Mouse (Mus musculus): ENCODE measurements around the gene Phf7.

The Phf7 gene

DNA sequence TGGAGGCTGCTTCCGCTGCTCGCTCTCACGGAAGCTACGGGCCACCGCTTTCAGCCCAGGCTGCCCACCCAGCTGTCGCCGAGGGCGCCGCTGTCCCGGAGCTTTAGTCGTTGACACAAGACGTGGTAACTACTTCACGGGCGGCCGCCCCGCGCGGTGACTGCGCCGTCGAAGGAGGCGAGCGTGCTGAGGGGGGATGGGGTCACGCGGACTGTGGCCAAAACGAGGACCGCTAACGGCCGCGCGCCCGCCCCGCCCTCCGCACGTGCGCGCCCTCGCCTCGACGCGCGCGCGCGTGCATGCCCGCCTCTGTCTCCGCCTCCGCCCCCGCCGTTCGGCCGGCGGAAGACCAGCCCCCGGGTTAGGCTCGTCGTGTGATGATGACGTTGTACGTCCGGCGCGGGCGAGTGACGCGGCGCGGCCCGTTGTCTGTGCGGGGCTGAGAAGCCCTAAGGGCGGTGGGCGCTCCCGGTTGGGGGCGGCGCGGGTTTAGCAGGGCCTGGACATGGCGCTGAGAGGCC, at the start of gene Phf7, which contains the start of gene Bap1:
Phf7 (minus strand) TSS at position 234 of the 521 bp plus-strand sequence.
Bap1 (plus strand) TSS at position 367 of the 521 bp plus-strand sequence.
- peak; percentile 94 for DNase-seq

DNA sequence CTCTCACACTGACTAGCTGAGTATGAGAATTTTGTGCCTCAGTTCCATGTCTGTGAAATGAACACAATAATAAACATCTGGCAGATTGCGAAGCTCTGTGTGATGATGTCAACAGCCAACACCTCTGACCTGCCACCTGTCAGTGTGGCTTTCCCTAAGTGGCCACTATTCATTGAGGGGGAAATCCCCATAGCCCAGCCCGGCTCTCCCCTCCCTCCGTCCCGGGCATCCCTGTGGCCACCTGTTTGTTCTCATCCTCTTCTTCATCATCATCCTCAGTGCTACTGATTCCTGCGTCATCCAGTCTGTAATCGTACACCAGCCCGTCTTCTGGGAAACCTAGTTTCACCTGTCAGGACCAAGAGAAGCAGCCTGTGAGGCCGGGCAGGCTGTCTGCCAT, 34.6 kb upstream of the Phf7 start:
- DNase-seq = no peak

DNA sequence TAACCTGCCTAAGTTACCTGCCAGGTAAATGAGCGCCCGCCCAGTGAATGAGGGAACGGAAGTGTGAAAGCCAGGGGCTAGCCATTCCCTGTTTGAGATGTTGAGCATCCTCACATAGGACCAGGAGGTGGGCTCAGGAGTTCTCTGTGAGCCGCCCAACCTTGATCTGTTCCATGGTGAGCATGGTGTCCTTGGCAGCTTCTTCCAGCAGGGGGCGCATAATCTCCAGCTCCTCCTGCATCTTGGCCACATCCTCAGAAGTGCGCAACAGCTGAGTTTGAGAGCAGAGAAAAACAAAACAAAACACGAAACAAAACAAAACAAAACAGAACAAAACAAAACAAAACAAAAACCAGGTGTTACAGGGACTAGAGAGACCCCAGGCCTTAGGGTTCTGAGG, 21.0 kb upstream of the Phf7 start:
- DNase-seq = peak; percentile 48

DNA sequence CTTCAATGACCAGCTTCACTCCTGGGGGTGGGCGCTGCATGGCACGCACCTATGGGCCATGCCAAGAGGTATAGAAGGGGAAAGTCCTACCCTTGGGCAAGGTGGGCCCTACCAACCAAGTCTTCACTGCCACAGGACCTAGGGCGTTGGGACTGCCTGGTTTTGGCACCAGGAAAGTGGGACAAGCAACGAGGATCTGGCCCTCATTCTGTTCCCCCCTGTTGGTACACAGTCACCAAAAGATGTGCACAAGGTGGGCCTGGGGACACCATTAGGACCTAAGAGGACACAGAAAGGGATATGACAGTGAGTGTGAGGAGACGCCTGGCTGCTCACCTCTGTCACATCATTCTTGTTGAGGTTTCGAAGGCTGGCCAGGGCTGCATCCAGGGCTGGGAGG, 20.0 kb upstream of the Phf7 start:
- no peak for DNase-seq

DNA sequence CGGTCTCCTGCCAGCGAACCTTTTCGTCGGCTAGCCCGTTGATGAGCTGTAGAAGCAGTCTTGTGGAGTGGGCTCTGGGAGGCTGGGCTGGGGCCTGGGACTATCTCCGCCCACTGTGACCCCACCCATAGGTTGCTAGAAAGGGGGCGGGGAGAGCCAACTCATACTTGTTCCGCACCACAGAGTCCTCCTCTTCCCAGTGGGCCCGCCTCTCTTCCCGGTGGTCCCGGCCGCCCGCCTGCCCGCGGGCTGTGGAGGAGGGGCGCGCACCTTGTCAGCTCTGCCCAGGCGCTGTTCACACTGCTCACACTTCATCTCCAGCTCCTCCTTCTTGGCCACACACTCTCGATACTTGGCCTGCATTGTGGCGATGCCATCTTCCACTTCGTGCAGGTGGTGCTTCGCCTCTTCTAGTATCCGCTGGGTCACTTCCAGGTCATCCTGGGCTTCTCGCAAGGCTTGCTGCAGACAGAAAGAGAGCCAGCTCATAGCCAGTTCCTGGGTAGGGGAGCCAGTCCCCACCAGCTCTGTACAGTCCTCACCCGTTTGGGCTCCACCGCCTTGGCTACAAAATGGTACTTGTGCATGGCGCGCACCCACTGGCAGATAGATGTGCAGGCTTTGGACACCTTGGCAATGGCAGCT, 18.5 kb upstream of the Phf7 start:
- no peak for DNase-seq

DNA sequence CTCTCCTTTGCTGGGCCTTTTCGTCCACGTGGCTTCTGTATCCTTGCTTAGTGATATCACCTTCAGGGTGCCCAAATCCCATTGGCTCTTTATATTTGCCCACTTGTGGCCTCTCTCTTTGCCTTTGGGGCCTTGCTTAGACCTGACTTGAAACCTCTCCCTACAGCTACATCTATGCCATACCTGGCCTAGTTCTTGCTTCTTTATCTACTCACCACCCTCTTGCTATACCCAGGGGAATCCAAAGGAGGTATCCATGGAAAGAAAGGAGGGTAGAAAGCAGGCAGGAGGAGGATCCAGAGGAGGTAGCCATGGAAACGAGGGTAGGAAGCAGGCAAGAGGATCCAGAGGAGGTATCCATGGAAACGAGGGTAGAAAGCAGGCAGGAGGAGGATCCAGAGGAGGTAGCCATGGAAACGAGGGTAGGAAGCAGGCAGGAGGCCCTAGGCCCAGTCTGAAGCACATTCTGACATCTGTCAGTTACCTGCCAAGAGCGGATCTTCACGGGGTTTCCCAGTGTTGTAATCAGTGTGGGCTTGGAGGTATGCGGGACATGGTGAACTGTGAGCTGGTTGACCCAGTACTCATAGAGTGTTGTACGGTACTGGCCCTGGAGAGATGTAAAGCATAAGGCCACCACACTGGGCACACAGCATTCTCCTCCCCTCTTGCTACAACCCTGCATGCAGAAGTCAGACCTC, 17.3 kb upstream of the Phf7 start:
- no peak for DNase-seq

DNA sequence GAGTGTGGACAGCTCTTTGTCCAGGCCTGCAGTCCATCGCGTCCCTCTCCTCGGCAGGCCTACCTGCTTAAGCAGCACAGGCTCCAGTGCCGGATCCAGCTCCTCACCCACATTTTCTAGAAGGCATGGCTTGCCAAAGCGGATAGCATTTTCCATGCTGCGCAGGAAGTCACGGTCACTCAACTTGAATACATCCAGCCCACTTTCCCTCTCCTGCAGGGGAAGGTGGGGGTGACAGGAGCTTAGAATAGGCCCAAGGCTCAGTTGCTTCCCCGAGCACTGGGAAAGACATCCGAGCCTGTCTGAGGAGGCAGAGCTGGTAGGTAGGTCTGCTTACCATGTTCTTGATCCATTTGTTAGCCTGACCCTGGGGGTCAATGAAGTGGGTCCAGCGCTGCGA, 16.5 kb upstream of the Phf7 start:
- no peak for DNase-seq

DNA sequence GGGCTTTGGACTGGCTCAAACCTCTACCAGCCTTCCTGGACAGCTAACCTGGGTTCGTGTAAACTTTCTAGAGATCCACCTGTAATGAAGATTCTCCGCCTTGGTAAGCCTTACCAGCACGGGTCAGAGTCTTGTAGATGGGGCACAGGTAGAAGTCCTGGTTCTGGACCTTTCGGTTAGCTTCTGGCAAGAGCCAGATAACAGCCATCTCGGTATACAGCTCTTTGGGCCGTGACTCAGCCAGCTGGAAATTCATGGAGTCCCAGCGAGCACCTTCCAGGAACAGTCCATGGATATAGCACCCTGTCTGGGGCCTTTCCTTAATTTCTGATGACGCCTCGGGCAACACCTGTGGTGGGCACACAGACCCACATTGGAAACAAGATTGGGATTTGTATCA, 9.8 kb upstream of the Phf7 start:
- DNase-seq = no peak

DNA sequence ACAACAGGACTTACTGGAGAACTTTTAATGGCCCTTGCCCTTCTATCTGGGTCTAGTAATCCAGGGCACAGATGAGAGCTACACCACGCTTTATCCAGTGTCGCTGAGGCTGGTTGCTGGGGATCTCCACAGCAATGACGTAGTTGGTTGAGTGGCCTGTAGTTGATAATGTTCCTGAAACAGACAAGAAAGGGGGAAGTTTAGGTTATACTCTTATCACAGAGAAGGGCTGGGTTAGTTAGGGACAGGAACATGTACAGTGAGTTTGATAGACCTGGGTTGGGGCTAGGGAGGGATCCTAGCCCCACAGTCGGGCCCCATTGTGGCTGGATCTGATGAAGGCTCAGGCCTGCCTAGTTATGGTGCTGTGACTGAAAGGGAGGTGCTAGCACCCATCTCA, 9.3 kb upstream of the Phf7 start:
- no peak for DNase-seq

DNA sequence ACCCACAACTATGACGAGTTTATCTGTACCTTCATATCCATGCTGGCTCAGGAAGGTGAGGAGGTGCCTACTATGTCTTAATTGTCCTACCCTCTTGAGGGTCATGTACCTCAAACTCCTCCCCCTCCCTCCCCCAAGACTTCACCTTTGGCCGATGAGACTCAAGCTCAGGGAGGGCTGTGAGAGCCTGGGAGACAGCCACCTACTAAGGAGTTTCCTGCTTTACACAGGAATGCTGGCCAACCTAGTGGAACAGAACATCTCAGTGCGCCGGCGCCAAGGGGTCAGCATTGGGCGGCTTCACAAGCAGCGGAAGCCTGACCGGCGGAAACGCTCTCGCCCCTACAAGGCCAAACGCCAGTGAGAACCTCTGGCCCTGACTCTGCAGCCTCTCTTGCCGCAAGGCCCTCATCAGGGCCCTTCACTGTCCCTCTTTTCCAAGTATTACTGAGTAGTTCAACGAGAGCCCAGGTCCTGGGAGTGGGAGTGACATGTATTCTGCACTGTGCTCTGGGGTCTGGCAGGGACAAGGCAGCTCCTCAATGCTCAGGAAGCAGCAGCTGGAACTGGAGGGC, 7.4 kb upstream of the Phf7 start:
- DNase-seq = no peak

DNA sequence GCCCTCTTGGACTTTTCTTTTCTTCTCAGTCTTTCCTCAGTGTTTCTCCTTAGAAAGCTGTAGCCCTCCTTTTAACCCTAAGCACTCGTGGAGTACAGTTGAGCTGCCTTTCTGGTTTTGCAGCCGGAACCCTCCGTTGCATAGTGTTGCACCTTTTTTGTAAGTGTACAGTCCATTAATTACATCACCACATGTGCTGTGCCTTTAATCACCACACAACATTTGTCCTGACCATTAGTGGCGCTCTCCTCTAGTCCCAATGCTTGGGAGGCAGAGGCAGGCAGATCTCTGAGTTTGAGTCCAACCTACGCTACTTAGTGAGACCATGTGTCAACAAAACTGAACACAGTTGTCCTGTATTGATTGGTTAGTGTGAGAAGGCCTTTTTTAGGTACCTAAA, 974 bp upstream of the Phf7 start:
- DNase-seq = no peak

DNA sequence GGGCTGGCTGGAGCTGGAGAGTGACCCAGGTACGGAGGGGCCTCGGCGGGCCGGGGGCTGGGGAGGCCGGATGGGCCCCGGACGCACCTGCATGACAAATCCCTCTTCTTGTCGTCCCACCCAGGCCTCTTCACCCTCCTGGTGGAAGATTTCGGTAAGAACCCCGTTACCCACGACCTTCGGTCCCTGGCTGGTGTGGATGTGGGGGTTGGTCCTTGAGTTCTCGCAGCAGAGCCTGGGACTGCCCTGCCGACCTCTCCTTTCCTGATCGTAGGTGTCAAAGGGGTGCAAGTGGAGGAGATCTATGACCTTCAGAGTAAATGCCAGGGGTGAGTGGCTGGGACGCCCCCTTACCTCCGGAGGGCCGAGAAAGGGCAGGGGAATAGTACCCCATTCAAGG, 509 bp upstream of the Phf7 start:
- DNase-seq = no peak

DNA sequence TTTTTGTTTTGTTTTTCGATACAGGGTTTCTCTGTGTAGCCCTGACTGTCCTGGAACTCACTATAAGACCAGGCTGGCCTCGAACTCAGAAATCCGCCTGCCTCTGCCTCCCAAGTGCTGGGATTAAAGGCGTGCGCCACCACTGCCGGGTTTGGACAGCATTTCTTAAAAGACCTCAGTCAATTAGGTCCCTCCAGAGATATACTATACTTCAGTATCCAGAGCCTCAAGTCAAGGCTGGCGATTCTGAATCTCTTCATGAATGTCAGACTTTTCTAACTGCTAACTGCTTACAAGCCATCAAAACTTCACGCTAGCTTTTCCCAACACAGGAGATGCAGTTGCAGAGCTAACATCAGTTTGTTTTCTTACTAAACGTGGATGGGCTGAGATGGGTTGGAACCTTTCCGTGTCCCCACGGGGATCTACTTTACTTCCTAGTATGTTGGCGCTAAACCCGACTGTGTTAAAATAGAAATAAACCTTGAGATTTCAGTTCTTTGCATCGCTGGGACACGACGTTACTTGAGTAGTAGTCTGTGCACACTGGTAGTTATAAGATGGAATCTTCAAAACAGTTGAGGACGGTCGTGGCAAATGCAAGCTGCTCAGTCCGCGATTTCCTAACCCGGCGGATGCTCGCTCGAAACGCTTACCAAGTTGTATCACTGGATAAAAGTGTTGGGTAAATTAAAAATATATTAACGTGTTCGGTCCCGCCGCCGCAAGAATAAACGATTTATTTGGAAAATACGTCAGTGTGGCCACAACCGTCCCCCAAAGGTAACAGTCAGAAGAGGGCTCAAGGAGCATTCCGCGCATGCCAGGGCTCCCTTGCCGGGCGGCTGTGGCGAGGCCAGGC, 664 bp downstream of the Phf7 start:
- no peak for DNase-seq

DNA sequence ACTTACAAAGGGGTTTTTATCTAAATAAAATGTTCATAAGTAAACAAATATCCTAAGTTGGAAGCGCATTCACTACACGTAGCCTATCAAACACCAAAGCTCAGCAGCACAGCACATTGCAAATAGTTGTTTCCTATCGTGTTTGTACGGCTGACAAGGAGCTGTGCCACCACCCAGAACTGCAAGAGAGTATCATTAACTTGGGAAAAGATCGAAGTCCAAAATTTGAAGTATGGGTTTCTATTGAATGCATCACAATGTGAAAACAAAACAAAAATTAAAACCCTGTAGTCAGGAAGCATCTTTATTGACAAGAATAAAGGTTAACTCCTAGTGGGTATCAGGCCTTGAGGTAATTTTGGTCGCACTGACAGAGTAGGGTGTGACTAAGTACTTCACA, 2.7 kb downstream of the Phf7 start:
- no peak for DNase-seq

DNA sequence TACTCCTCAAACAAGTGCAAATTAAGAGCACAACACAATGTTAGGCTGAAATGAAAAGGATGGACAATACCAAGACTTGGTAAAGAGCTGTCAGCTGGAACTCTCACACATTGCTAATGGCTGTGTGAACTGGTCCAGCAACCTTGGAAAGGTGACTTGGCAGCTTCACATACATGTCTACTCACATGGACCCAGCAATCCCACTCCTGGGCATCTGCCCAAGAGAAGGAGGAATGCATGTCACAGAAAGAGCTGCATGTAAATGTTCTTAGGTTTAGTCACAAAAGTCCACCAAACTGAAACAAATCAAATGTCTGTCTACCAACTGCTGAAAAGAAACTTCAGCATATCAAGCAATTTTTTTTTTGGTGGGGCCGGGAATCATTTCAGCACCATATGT, 5.2 kb downstream of the Phf7 start:
- DNase-seq = no peak

DNA sequence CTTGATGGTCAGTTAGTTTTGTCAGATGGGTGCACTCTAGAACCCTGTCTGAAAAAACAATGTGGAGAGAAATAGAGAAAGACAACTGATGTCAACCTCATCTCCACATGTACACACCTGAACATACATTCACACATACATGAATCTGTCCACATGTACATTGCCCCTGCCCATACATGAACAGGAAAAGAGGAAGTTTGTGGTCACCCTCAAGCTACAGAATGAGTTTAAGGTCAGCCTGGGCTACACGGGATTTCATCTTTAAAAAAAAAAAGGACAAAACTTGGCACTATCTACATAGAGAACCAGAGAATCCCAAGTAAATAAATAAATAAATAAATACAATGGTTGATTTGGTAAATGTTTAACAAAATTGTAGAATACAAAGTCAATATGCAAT, 6.3 kb downstream of the Phf7 start:
- no peak for DNase-seq

DNA sequence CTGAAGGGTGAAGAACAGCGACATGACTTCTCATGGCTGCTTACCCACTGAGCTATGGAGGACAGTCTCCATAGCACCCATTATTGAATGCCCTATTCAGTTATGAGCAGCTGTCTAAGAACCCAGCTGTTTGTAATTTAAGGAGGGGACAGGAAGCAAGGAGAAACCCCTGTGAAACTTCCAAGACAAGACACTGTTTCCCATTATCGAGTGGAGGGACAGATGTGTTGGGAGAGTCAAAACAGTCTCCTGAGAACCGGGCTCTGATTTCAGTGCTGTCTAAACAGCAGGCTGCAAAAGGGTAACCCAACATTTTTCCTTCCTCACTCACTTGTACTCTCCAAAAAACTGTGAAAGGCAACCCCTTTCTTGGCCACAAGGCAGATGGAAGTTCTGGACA, 10.6 kb downstream of the Phf7 start:
- DNase-seq = no peak

DNA sequence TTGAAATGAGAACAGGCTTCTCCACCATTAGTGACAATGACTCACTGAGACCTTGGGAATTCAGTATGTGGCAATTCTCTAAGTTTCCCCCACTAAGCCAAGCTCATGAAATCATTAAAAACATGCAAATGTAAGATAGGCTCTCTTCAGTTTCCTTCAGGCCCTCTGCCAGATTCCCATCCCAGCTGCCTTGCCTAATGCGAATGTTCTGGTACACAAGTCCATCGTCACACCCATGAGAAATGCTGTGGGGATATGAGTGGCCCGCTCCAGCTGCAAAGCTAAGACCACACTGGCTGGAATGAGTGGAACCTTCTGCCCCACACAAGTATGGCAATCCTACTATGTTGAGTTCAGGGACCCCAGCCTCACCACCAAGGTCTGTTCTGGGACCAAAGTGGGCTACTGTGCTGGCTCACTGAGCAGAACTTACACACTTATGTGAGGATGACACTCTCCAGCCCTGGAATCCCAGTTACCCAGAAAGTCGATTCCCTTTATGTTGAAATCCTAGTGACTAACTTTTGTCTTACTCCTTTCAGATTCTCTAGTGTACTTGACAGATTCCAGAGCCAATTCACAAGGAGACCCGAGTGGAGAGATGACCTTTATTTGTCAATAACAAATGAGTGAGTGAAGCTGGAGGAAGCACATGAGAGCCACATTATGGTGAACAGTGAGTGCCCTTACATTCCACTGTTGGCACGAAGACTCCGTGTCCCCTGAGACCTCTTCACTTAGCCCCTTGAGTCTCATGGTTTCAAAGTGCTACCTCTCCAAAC, 13.8 kb downstream of the Phf7 start:
- DNase-seq = no peak

DNA sequence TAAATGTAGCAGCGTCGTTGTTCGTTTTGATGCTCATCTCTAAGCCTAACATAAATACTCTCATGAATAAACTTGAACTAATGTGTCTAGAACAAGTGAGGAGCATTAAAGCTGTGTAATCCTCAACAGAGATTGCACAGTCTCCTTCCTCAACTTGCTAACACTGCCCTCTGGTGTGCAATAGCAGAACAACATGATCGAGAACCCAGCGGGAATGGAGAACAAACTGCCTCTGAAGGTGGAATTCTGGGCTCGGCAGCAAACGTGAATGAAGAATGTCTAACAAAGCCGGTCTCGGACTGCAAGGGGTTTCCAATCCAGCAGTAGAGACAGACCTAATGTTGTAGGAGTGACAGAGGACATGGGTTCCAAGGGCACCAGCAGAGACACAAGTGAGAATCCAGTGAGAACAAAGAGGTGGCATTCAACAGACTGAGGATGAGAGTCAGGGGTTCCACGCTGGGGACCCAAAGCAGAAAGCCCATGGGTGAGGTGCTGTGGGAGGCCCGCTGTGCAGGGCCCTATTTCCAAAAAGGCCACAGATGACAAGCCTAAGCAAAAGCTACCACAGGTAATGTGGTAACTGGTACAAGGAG, 17.0 kb downstream of the Phf7 start:
- DNase-seq = peak; percentile 71

DNA sequence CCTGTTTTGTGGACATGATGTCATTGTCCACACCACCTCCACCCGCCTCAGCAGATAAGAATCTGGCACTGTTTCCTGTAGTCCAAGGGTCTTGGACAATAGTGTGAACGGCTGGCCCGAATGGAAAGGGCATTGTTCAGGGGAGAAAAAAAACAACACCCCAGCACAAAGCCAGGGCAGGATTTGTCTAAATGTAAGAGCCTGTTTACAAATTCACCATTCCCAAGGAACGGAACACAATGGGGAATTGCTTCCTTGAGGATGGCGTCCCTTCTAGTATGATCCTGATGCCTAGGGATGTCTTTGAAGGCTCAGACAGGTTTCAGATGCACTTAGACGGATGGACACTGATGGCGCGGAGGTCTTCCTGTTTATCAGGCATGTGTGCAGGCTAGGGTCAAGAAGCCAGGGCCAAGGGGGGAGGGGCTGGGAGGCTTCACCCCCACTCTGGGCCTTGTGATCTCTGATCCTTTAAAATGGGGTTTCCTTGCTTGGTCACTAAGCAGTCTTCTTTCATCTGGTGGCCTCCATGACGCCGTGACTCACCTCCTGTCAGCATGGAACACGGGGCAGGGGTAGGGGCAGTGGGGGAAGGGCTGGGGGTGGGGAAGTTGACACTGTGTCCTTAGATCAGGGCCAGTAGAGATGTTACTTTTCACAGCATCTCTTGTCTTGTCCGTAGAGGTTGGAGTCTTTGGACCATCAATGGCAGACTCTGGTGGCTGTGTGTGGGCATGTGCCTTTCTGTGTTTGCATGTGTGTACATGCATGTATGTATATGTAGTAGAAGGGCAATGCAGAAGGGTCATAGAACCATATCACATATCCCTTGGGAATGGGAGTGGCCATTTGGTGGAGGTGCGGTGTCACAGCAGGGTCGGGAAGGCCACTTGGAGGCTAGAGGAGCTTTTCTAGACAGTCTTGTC, 17.8 kb downstream of the Phf7 start:
- no peak for DNase-seq

Data from cerebellum, adult 11-12 months (tissue).